Mouse (Mus musculus) hindbrain, embryonic 15.5 days (tissue): Measurements from ENCODE around the gene Rnf157. TPM values are rescaled to one million over a fixed set of nuclear protein-coding genes. Genes with fewer than 3 reads are reported as not detected.
"Not testable (repeated sequence)": the region's sequence is repeated elsewhere in the genome, so short reads cannot be mapped to it uniquely, and the experiment has no call there.

Source experiments
- ATAC-seq: fragments of 200-750 bp; cut with Nextera tagmentation; 2 replicates; pipeline ENCODE4 v1.8.0; 2017; ENCODE audit warnings: low read depth, moderate number of reproducible peaks, moderate TSS enrichment; ENCODE audit not compliant: low FRiP score
- H3K27ac ChIP-seq: fragments of 300-500 bp; sonication (generic); replicated peaks from 2 replicates; pipeline ENCODE4 v1.5.1; 2015; ENCODE audit warnings: mild to moderate bottlenecking, inconsistent platforms
- H3K27me3 ChIP-seq: fragments of 300-500 bp; sonication (generic); 2 replicates; pipeline ENCODE4 v1.6.1; 2015; ENCODE audit warnings: control low read depth, inconsistent platforms
- H3K36me3 ChIP-seq: fragments of 300-500 bp; sonication (generic); 2 replicates; pipeline ENCODE4 v1.6.1; 2015; ENCODE audit warnings: control low read depth, inconsistent platforms
- H3K4me1 ChIP-seq: fragments of 300-500 bp; sonication (generic); replicated peaks from 2 replicates; pipeline ENCODE4 v1.6.1; 2015; ENCODE audit warnings: control low read depth, inconsistent platforms
- H3K4me2 ChIP-seq: fragments of 300-500 bp; sonication (generic); 2 replicates; pipeline ENCODE4 v1.6.1; 2015; ENCODE audit warnings: moderate library complexity, mild to moderate bottlenecking, inconsistent platforms
- H3K4me3 ChIP-seq: fragments of 300-500 bp; sonication (generic); 2 replicates; pipeline ENCODE4 v1.5.1; 2015; ENCODE audit warnings: mild to moderate bottlenecking, inconsistent platforms
- H3K9ac ChIP-seq: fragments of 300-500 bp; sonication (generic); 2 replicates; pipeline ENCODE4 v1.6.1; 2015; ENCODE audit warnings: inconsistent platforms
- H3K9me3 ChIP-seq: fragments of 300-500 bp; sonication (generic); 2 replicates; pipeline ENCODE4 v1.6.1; 2016; ENCODE audit warnings: control low read depth, inconsistent platforms
- WGBS: fragments of 180-500 bp; shearing (Covaris S2); methylation state at CpG from one replicate; pipeline ENCODE4 v1.1.7; 2015; 5-methylcytosine and 5-hydroxymethylcytosine counted together
- polyA plus RNA-seq: library from polyadenylated mRNA; unstranded; fragments of >200 nt; fragmentation: Nextera tagmentation; extraction: Ambion mirVana; gene quantifications from 2 replicates; pipeline ENCODE4 v1.2.1, GENCODE M21; 2015

The Rnf157 gene
- polyA plus RNA-seq, 1 experiment from 2014 or later = 78.1 TPM

- WGBS = 84% methylated on average over 11 of the region's 11 CpGs
- no peak overlapping the region for H3K27ac ChIP-seq
- H3K27me3 ChIP-seq = no peaks in the 10 kb centered on the region
- no peaks in the 10 kb centered on the region for H3K36me3 ChIP-seq
- H3K9me3 ChIP-seq = no peaks in the 10 kb centered on the region
- peaks cover 21% of the 10 kb centered on the region for H3K4me1 ChIP-seq
- H3K4me3 ChIP-seq = no peak overlapping the region
- H3K9ac ChIP-seq = no peak overlapping the region
- no peak overlapping the region for H3K4me2 ChIP-seq
- no peak for ATAC-seq
Observed at GRCm38 (mm10) chr11:116384171-116384570, 28.7 kb downstream of the Rnf157 start.

- not testable (repeated sequence) for ATAC-seq, H3K27ac ChIP-seq, H3K4me2 ChIP-seq, H3K4me3 ChIP-seq, H3K9me3 ChIP-seq, H3K9ac ChIP-seq, H3K27me3 ChIP-seq, H3K36me3 ChIP-seq
- 92% methylated on average over 5 of the region's 5 CpGs for WGBS
- peaks cover 18% of the 10 kb centered on the region for H3K4me1 ChIP-seq
Observed at GRCm38 (mm10) chr11:116383070-116383469, 29.8 kb downstream of the Rnf157 start.

- no peak overlapping the region for H3K4me2 ChIP-seq
- WGBS = 90% methylated on average over 7 of the region's 7 CpGs
Observed at GRCm38 (mm10) chr11:116380767-116381166, 32.1 kb downstream of the Rnf157 start.

GRCm38 (mm10) chr11:116379530-116379929 lies 33.3 kb downstream of the Rnf157 start:
- H3K9ac ChIP-seq = no peak overlapping the region
- no peak overlapping the region for H3K4me2 ChIP-seq
- H3K27ac ChIP-seq = no peak overlapping the region
- WGBS = 88% methylated on average over 6 of the region's 6 CpGs
- ATAC-seq = no peak
- H3K27me3 ChIP-seq = no peaks in the 10 kb centered on the region
- no peak overlapping the region for H3K4me3 ChIP-seq
- no peaks in the 10 kb centered on the region for H3K9me3 ChIP-seq
- H3K36me3 ChIP-seq = no peaks in the 10 kb centered on the region
- H3K4me1 ChIP-seq = no peaks in the 10 kb centered on the region

More at GRCm38 (mm10) chr11:116380767-116381166, 32.1 kb downstream of the Rnf157 start:
- Histone ChIP-seq H3K4me1 (no peaks in the 10 kb centered on the region), H3K9me3 (no peaks in the 10 kb centered on the region), H3K4me3 (no peak overlapping the region), H3K27me3 (no peaks in the 10 kb centered on the region), H3K36me3 (no peaks in the 10 kb centered on the region), H3K27ac (no peak overlapping the region), H3K9ac (no peak overlapping the region)
- ATAC-seq = no peak

GRCm38 (mm10) chr11:116376945-116377661 lies 35.7 kb downstream of the Rnf157 start:
- H3K27me3 ChIP-seq = no peaks in the 10 kb centered on the region
- no peak overlapping the region for H3K4me2 ChIP-seq
- no peak overlapping the region for H3K9ac ChIP-seq
- H3K36me3 ChIP-seq = no peaks in the 10 kb centered on the region
- H3K27ac ChIP-seq = no peak overlapping the region
- ATAC-seq = no peak
- WGBS = 82% methylated on average over 7 of the region's 7 CpGs
- no peaks in the 10 kb centered on the region for H3K9me3 ChIP-seq
- H3K4me1 ChIP-seq = no peaks in the 10 kb centered on the region
- H3K4me3 ChIP-seq = no peak overlapping the region

GRCm38 (mm10) chr11:116371894-116372450 lies 40.9 kb downstream of the Rnf157 start:
- no peaks in the 10 kb centered on the region for H3K9me3 ChIP-seq
- ATAC-seq = no peak
- no peaks in the 10 kb centered on the region for H3K36me3 ChIP-seq
- H3K4me1 ChIP-seq = peaks cover 3% of the 10 kb centered on the region; the same call in 1 of the 2 replicates
- no peak overlapping the region for H3K4me2 ChIP-seq
- 0 out of 2 replicates have a peak overlapping the region, but pooled peaks have one; percentile 38 for H3K27ac ChIP-seq
- H3K27me3 ChIP-seq = no peaks in the 10 kb centered on the region
- H3K4me3 ChIP-seq = no peak overlapping the region
- H3K9ac ChIP-seq = no peak overlapping the region
- WGBS = 92% methylated on average over 4 of the region's 4 CpGs

- Histone ChIP-seq H3K9me3 (no peaks in the 10 kb centered on the region), H3K4me1 (peaks cover 6% of the 10 kb centered on the region; the same call in 1 of the 2 replicates), H3K27ac (no peak overlapping the region), H3K27me3 (no peaks in the 10 kb centered on the region), H3K9ac (no peak overlapping the region), H3K36me3 (no peaks in the 10 kb centered on the region), H3K4me3 (no peak overlapping the region), H3K4me2 (no peak overlapping the region)
- 82% methylated on average over 5 of the region's 5 CpGs for WGBS
- ATAC-seq = no peak
Observed at GRCm38 (mm10) chr11:116369633-116370032, 43.2 kb downstream of the Rnf157 start.

- Histone ChIP-seq H3K9ac (no peak overlapping the region), H3K36me3 (no peaks in the 10 kb centered on the region), H3K27ac (no peak overlapping the region), H3K9me3 (no peaks in the 10 kb centered on the region), H3K4me1 (peaks cover 6% of the 10 kb centered on the region; the same call in 1 of the 2 replicates), H3K4me3 (no peak overlapping the region), H3K4me2 (no peak overlapping the region), H3K27me3 (no peaks in the 10 kb centered on the region)
- WGBS = 91% methylated on average over 14 of the region's 14 CpGs
- no peak for ATAC-seq
Observed at GRCm38 (mm10) chr11:116369051-116369450, 43.8 kb downstream of the Rnf157 start.

- Histone ChIP-seq H3K4me1 (peaks cover 6% of the 10 kb centered on the region; the same call in 1 of the 2 replicates), H3K36me3 (no peaks in the 10 kb centered on the region), H3K4me2 (no peak overlapping the region), H3K27ac (no peak overlapping the region), H3K4me3 (no peak overlapping the region), H3K9ac (no peak overlapping the region), H3K9me3 (no peaks in the 10 kb centered on the region), H3K27me3 (no peaks in the 10 kb centered on the region)
- WGBS = 19% methylated on average over 9 of the region's 9 CpGs
- ATAC-seq = no peak
Observed at GRCm38 (mm10) chr11:116368116-116368515, 44.7 kb downstream of the Rnf157 start.

- 91% methylated on average over 1 of the region's 1 CpGs for WGBS
- H3K4me2 ChIP-seq = no peak overlapping the region
- ATAC-seq = no peak
- no peak overlapping the region for H3K27ac ChIP-seq
- no peaks in the 10 kb centered on the region for H3K27me3 ChIP-seq
- no peak overlapping the region for H3K9ac ChIP-seq
- no peaks in the 10 kb centered on the region for H3K36me3 ChIP-seq
- peaks cover 6% of the 10 kb centered on the region; the same call in 1 of the 2 replicates for H3K4me1 ChIP-seq
- no peaks in the 10 kb centered on the region for H3K9me3 ChIP-seq
- no peak overlapping the region for H3K4me3 ChIP-seq
Observed at GRCm38 (mm10) chr11:116366647-116367046, 46.2 kb downstream of the Rnf157 start.

- no peak overlapping the region for H3K27ac ChIP-seq
Observed at GRCm38 (mm10) chr11:116366124-116366523, 46.7 kb downstream of the Rnf157 start.

GRCm38 (mm10) chr11:116365432-116365831 lies 47.4 kb downstream of the Rnf157 start:
- 0 out of 2 replicates have a peak, but pooled peaks cover 2% of the 10 kb centered on the region for H3K36me3 ChIP-seq
- no peak for ATAC-seq
- H3K27ac ChIP-seq = no peak overlapping the region
- no peak overlapping the region for H3K4me2 ChIP-seq
- H3K27me3 ChIP-seq = no peaks in the 10 kb centered on the region
- H3K9me3 ChIP-seq = no peaks in the 10 kb centered on the region
- 0 out of 2 replicates have a peak, but pooled peaks cover 6% of the 10 kb centered on the region for H3K4me1 ChIP-seq
- WGBS = 61% methylated on average over 13 of the region's 13 CpGs
- H3K4me3 ChIP-seq = no peak overlapping the region
- H3K9ac ChIP-seq = no peak overlapping the region

More at GRCm38 (mm10) chr11:116366124-116366523, 46.7 kb downstream of the Rnf157 start:
- Histone ChIP-seq H3K4me1 (0 out of 2 replicates have a peak, but pooled peaks cover 6% of the 10 kb centered on the region), H3K4me3 (no peak overlapping the region), H3K9ac (no peak overlapping the region), H3K27me3 (no peaks in the 10 kb centered on the region), H3K9me3 (no peaks in the 10 kb centered on the region), H3K36me3 (0 out of 2 replicates have a peak, but pooled peaks cover 2% of the 10 kb centered on the region), H3K4me2 (no peak overlapping the region)
- ATAC-seq = no peak
- 91% methylated on average over 2 of the region's 2 CpGs for WGBS
